ENCODE assay signal across 10 mouse cellular contexts in genomic region chr7:67446606-67447005, GRCm38 (mm10).
DNase-seq lines count a peak whose midpoint lies in the region; ATAC-seq lines count a peak whose summit lies in the region.
"Had no signal": no experiment of that assay in that cellular context is flagged by ENCODE, and none has a peak within 500 bp of the region (broad histone marks: within the 10 kb centered on the region; RNA-seq: fewer than 3 reads in every experiment).

No protein-coding gene starts in this region.

- no peaks in the 10 kb centered on the region for H3K36me3 ChIP-seq in neural tube, embryonic 13.5 days
- no peaks in the 10 kb centered on the region for H3K36me3 ChIP-seq in heart, embryonic 15.5 days
- H3K36me3 ChIP-seq in neural tube, embryonic 15.5 days: no peaks in the 10 kb centered on the region

- no peak overlapping the region for H3K9ac ChIP-seq in neural tube, embryonic 13.5 days
- H3K9ac ChIP-seq in heart, embryonic 15.5 days: no peak overlapping the region; the same call in 1 of the 2 replicates
- H3K9ac ChIP-seq in neural tube, embryonic 15.5 days (replicated peaks): no peak overlapping the region

- no peak overlapping the region for H3K4me2 ChIP-seq in neural tube, embryonic 13.5 days
- no peak overlapping the region for H3K4me2 ChIP-seq in heart, embryonic 15.5 days
- H3K4me2 ChIP-seq in neural tube, embryonic 15.5 days: no peak overlapping the region

- no peaks in the 10 kb centered on the region for H3K27me3 ChIP-seq in neural tube, embryonic 13.5 days
- H3K27me3 ChIP-seq in heart, embryonic 15.5 days: no peaks in the 10 kb centered on the region
- H3K27me3 ChIP-seq in neural tube, embryonic 15.5 days (replicated peaks): no peaks in the 10 kb centered on the region

- H3K9me3 ChIP-seq in neural tube, embryonic 13.5 days: no peaks in the 10 kb centered on the region
- no peaks in the 10 kb centered on the region for H3K9me3 ChIP-seq in heart, embryonic 15.5 days (replicated peaks)
- no peaks in the 10 kb centered on the region for H3K9me3 ChIP-seq in neural tube, embryonic 15.5 days (replicated peaks)

- no peak overlapping the region for H3K4me3 ChIP-seq in neural tube, embryonic 13.5 days
- no peak overlapping the region for H3K4me3 ChIP-seq in heart, embryonic 15.5 days
- H3K4me3 ChIP-seq in neural tube, embryonic 15.5 days (replicated peaks): no peak overlapping the region

- DNase-seq in heart, adult 11 months: peak; percentile 95
- no peak for DNase-seq in heart, adult 8-10 months (ENCODE audit: low spot score)
- DNase-seq in neural tube, embryonic 10.5 days (ENCODE audit: extremely low spot score, low spot score): no peak
- DNase-seq in cerebellum, adult 8-10 months: no peak
- DNase-seq: cerebellum, adult 9-11 months; liver, postnatal 0 days; thymus, adult 2 months had no signal

- 55% methylated on average over 9 of the region's 9 CpGs for WGBS in neural tube, embryonic 13.5 days
- WGBS in heart, embryonic 15.5 days: 18% methylated on average over 9 of the region's 9 CpGs
- WGBS in neural tube, embryonic 15.5 days: 46% methylated on average over 9 of the region's 9 CpGs

- peak overlapping the region; percentile 78 for H3K27ac ChIP-seq in neural tube, embryonic 13.5 days (replicated peaks)
- H3K27ac ChIP-seq in heart, embryonic 15.5 days: peak overlapping the region; percentile 86
- peak overlapping the region; percentile 63 for H3K27ac ChIP-seq in neural tube, embryonic 15.5 days (replicated peaks)

- ATAC-seq in neural tube, embryonic 13.5 days (ENCODE audit: low read depth): no peak
- ATAC-seq in heart, embryonic 15.5 days (replicated peaks; ENCODE audit: insufficient number of reproducible peaks, insufficient read depth, low FRiP score, low read depth): peak; percentile 81
- ATAC-seq in neural tube, embryonic 15.5 days (ENCODE audit: low FRiP score): no peak
- ATAC-seq: liver, postnatal 0 days had no signal

- peaks cover 50% of the 10 kb centered on the region for H3K4me1 ChIP-seq in neural tube, embryonic 13.5 days (replicated peaks)
- H3K4me1 ChIP-seq in heart, embryonic 15.5 days (replicated peaks): peaks cover 52% of the 10 kb centered on the region
- H3K4me1 ChIP-seq in neural tube, embryonic 15.5 days: peaks cover 41% of the 10 kb centered on the region
